Mouse (Mus musculus) brain, embryonic 14.5 days (tissue): ENCODE data around the gene Use1.
"Not testable (repeated sequence)": the region's sequence is repeated elsewhere in the genome, so short reads cannot be mapped to it uniquely, and the experiment has no call there.

Experiments
- CTCF ChIP-seq: fragments of 200-500 bp; IDR thresholded peaks from 2 replicates; pipeline ENCODE4 v1.5.1; 2012; ENCODE audit warnings: inconsistent platforms, mild to moderate bottlenecking, moderate library complexity, borderline replicate concordance; ENCODE audit not compliant: insufficient read depth, insufficient read length; ENCODE audit errors: extremely low read depth
- POLR2A ChIP-seq: fragments of 200-500 bp; IDR thresholded peaks from 2 replicates; pipeline ENCODE4 v1.6.1; 2012; ENCODE audit warnings: mild to moderate bottlenecking, inconsistent platforms, borderline replicate concordance; ENCODE audit not compliant: poor library complexity, insufficient read depth, insufficient read length, severe bottlenecking; ENCODE audit errors: extremely low read depth

DNA sequence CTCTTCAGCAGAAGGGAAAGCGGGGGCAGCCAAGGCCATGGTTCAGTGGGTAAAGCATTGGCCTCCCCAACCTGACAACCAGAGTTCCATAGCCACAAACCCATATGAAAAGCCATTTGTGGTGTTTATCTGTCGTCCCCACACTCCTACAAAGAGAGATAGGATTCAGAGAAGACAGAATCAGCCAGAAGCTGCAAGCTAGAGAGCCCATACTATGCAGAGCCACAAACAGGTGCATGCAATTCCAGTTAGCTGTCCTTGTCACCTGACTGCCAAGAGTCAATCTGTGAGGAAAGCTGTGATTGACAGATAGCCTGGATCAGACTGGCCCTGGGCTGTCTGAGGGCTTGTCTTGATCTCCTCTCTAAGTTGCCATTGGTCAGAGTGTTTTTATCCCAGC is 46.9 kb upstream of the Use1 start:
- TF ChIP-seq CTCF, POLR2A: not testable (repeated sequence)
